Mouse (Mus musculus) liver, postnatal 0 days (tissue): ENCODE results near the gene Trim3.

Experiments
- CTCF ChIP-seq: sonication (generic); IDR thresholded peaks from 2 replicates; pipeline ENCODE4 v1.5.1; 2016; ENCODE audit warnings: antibody characterized with exemption, low read depth
- EP300 ChIP-seq: IDR thresholded peaks from 2 replicates; pipeline ENCODE4 v1.6.1; 2016; ENCODE audit warnings: antibody characterized with exemption, low read depth, mild to moderate bottlenecking

- TF ChIP-seq EP300 (no peak), CTCF (no peak)
These were observed at the start of gene Trim3 for GRCm38 (mm10) chr7:105633127-105633800.
